Mouse (Mus musculus): ENCODE results near the gene Clk3. TPM values are rescaled to one million over a fixed set of nuclear protein-coding genes. Genes with fewer than 3 reads are reported as not detected.
A peak's percentile ranks its signal among the peaks of the same experiment; 100 is the strongest.

Clk3 gene
- total RNA-seq, 1 experiment = 38.3 TPM

DNA sequence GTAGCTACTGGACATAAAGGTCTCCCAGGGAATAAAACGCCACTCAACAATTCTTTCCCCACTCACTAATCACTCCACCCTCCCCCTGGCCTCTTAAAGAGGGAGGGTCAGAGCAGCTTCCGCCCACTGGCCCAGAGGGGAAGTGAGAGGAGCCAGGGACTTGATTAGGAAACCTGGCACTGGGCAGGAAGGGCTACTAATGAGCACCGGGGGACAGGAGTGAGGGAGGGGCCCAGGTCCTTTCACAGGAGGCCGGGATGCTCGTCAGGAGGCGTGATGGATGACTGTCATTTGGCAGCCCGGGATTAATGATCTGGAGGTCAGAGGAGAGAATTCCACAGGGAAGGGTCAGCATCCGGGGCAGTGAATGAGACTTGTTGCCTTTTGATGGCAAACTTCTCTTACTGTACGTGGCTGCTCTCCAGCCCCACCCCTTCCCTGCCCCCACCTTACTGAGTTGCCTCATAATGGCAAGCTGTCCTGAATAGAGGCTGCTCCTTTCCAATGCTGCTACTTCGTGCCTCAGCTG lies 33.1 kb upstream of the Clk3 start:
- TF ChIP-seq ZNF384 (IDR thresholded peaks at IDR 0.05; ENCODE audit: low read depth, low read length) = no peak
- TF ChIP-seq CHD2 (IDR thresholded peaks at IDR 0.05; ENCODE audit: low read depth, low read length) = no peak
- TF ChIP-seq ZC3H11A (IDR thresholded peaks at IDR 0.05; ENCODE audit: borderline replicate concordance, low read depth, low read length) = no peak
- no peak for TF ChIP-seq MAFK (IDR thresholded peaks at IDR 0.05; ENCODE audit: insufficient read depth, low read depth, low read length)
- no peak for TF ChIP-seq HCFC1 (IDR thresholded peaks at IDR 0.05; ENCODE audit: borderline replicate concordance, insufficient read depth, low read length)
- Histone ChIP-seq H3K9me3 (ENCODE audit: control insufficient read depth, insufficient read depth, low read depth, low read length) (no peaks in the 10 kb centered on the region), H3K36me3 (ENCODE audit: control insufficient read depth, insufficient read depth, low read length, poor library complexity, severe bottlenecking) (peaks cover 35% of the 10 kb centered on the region), H3K4me3 (ENCODE audit: insufficient read depth in 1 of 2, low read depth in 1 of 2, low read length in 2 of 2, poor library complexity in 1 of 2, severe bottlenecking in 1 of 2) (no peak overlapping the region), H3K9ac (ENCODE audit: insufficient read depth, low read depth, low read length, poor library complexity, severe bottlenecking) (0 out of 2 replicates have a peak overlapping the region, but pooled peaks have one; percentile 28), H3K4me1 (ENCODE audit: control insufficient read depth in 2 of 2, insufficient read depth in 2 of 2, low read length in 2 of 2, poor library complexity in 1 of 2) (peaks cover 2 to 11% of the 10 kb centered on the region in 2 experiments; a peak in 2 of 4 replicates), H3K27ac (ENCODE audit: insufficient read depth, low read depth, low read length, poor library complexity, severe bottlenecking) (no peak overlapping the region)
- DNase-seq (ENCODE audit: low read depth, low spot score) = no peak
- in situ Hi-C loops (cut with MboI; ENCODE audit: low sequenced_read_pairs in 2 of 2, unreplicated experiment in 2 of 2) = no loop called here

DNA sequence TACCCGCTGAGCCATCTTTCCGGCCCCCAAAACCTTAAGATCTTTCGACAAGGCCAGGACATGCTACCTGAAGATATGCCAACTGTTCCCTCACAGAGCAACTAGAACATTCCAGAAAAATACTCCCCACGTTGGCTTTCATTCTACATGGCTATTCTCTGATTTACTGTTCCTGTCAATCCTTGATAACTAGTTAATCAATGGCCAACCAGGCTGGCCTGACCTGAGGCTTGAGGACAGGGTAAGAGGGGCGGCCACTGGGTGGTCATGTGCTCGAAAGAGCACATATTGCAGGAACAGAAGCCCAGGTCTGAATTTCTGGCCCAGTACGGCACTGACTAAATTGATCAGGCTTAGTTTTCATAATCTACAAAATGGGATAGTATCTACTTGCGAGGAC lies 31.8 kb upstream of the Clk3 start:
- no peak overlapping the region for H3K27ac ChIP-seq (ENCODE audit: insufficient read depth, low read depth, low read length, poor library complexity, severe bottlenecking)
- H3K4me3 ChIP-seq (ENCODE audit: insufficient read depth in 1 of 2, low read depth in 1 of 2, low read length in 2 of 2, poor library complexity in 1 of 2, severe bottlenecking in 1 of 2) = no peak overlapping the region
- H3K9ac ChIP-seq (ENCODE audit: insufficient read depth, low read depth, low read length, poor library complexity, severe bottlenecking) = no peak overlapping the region
- TF ChIP-seq MAFK (IDR thresholded peaks at IDR 0.05; ENCODE audit: insufficient read depth, low read depth, low read length) (no peak), ZNF384 (IDR thresholded peaks at IDR 0.05; ENCODE audit: low read depth, low read length) (no peak), HCFC1 (IDR thresholded peaks at IDR 0.05; ENCODE audit: borderline replicate concordance, insufficient read depth, low read length) (no peak), CHD2 (IDR thresholded peaks at IDR 0.05; ENCODE audit: low read depth, low read length) (no peak), ZC3H11A (IDR thresholded peaks at IDR 0.05; ENCODE audit: borderline replicate concordance, low read depth, low read length) (no peak)
- H3K36me3 ChIP-seq (ENCODE audit: control insufficient read depth, insufficient read depth, low read length, poor library complexity, severe bottlenecking) = peaks cover 39% of the 10 kb centered on the region
- no peak for DNase-seq (ENCODE audit: low read depth, low spot score)
- H3K4me1 ChIP-seq (ENCODE audit: control insufficient read depth in 2 of 2, insufficient read depth in 2 of 2, low read length in 2 of 2, poor library complexity in 1 of 2) = peaks cover 2 to 11% of the 10 kb centered on the region in 2 experiments; a peak in 2 of 4 replicates
- no peaks in the 10 kb centered on the region for H3K9me3 ChIP-seq (ENCODE audit: control insufficient read depth, insufficient read depth, low read depth, low read length)
- in situ Hi-C loops (cut with MboI; ENCODE audit: low sequenced_read_pairs in 2 of 2, unreplicated experiment in 2 of 2) = no loop called here

DNA sequence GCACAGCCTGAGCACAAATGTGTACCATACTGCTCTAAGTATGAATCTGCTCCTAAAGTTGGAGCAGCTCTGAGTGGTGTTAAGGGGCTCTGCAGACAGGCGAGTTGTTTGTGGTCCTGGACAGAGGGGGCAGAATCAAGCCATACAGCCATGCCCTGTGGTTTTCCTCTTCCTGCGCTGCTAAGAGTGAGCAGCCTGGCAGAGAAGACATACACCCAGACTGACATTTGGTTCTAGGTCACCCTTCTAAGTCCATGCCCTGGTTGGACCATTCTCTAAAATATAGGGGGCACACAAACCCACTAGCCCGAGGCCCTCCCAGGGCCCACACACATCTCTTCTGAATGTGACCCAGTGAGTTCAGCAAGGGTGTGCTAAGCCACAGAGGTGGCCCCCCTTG lies 24.1 kb upstream of the Clk3 start:
- Histone ChIP-seq H3K36me3 (ENCODE audit: control insufficient read depth, insufficient read depth, low read length, poor library complexity, severe bottlenecking) (peaks cover 23% of the 10 kb centered on the region), H3K27ac (ENCODE audit: insufficient read depth, low read depth, low read length, poor library complexity, severe bottlenecking) (no peak overlapping the region), H3K9me3 (ENCODE audit: control insufficient read depth, insufficient read depth, low read depth, low read length) (no peaks in the 10 kb centered on the region), H3K4me3 (ENCODE audit: insufficient read depth in 1 of 2, low read depth in 1 of 2, low read length in 2 of 2, poor library complexity in 1 of 2, severe bottlenecking in 1 of 2) (no peak overlapping the region), H3K4me1 (ENCODE audit: control insufficient read depth in 2 of 2, insufficient read depth in 2 of 2, low read length in 2 of 2, poor library complexity in 1 of 2) (no peaks in the 10 kb centered on the region), H3K9ac (ENCODE audit: insufficient read depth, low read depth, low read length, poor library complexity, severe bottlenecking) (no peak overlapping the region)
- no peak for TF ChIP-seq ZC3H11A (IDR thresholded peaks at IDR 0.05; ENCODE audit: borderline replicate concordance, low read depth, low read length)
- TF ChIP-seq MAFK (IDR thresholded peaks at IDR 0.05; ENCODE audit: insufficient read depth, low read depth, low read length) = no peak
- TF ChIP-seq CHD2 (IDR thresholded peaks at IDR 0.05; ENCODE audit: low read depth, low read length) = no peak
- TF ChIP-seq ZNF384 (IDR thresholded peaks at IDR 0.05; ENCODE audit: low read depth, low read length) = no peak
- no peak for TF ChIP-seq HCFC1 (IDR thresholded peaks at IDR 0.05; ENCODE audit: borderline replicate concordance, insufficient read depth, low read length)
- no peak for DNase-seq (ENCODE audit: low read depth, low spot score)
- in situ Hi-C loops (cut with MboI; ENCODE audit: low sequenced_read_pairs in 2 of 2, unreplicated experiment in 2 of 2) = no loop called here

DNA sequence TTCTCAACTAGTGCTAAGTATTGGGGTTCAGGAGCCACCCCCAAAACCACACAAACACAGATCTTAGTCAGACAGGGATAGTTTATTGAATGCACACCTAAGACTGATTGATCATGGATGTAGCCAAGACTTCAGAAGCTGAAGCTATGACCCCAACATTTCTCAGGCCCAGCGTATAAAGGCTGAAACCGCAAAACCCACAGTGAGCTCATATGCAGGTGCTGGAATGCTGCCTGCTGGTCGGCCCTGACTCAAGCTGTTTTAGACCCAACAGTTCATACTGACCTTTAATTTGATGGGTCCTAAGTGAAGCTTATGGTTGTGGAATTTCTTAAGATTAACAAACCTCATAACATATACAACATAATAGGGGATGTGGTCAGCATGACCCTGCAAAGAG lies 17.0 kb upstream of the Clk3 start:
- Histone ChIP-seq H3K27ac (ENCODE audit: insufficient read depth, low read depth, low read length, poor library complexity, severe bottlenecking) (no peak overlapping the region), H3K4me3 (ENCODE audit: insufficient read depth in 1 of 2, low read depth in 1 of 2, low read length in 2 of 2, poor library complexity in 1 of 2, severe bottlenecking in 1 of 2) (no peak overlapping the region), H3K4me1 (ENCODE audit: control insufficient read depth in 2 of 2, insufficient read depth in 2 of 2, low read length in 2 of 2, poor library complexity in 1 of 2) (peaks cover 0 to 2% of the 10 kb centered on the region in 2 experiments; a peak in 1 of 4 replicates), H3K9me3 (ENCODE audit: control insufficient read depth, insufficient read depth, low read depth, low read length) (no peaks in the 10 kb centered on the region), H3K9ac (ENCODE audit: insufficient read depth, low read depth, low read length, poor library complexity, severe bottlenecking) (no peak overlapping the region), H3K36me3 (ENCODE audit: control insufficient read depth, insufficient read depth, low read length, poor library complexity, severe bottlenecking) (no peaks in the 10 kb centered on the region)
- TF ChIP-seq ZNF384 (IDR thresholded peaks at IDR 0.05; ENCODE audit: low read depth, low read length) (no peak), ZC3H11A (IDR thresholded peaks at IDR 0.05; ENCODE audit: borderline replicate concordance, low read depth, low read length) (no peak), MAFK (IDR thresholded peaks at IDR 0.05; ENCODE audit: insufficient read depth, low read depth, low read length) (no peak), HCFC1 (IDR thresholded peaks at IDR 0.05; ENCODE audit: borderline replicate concordance, insufficient read depth, low read length) (no peak), CHD2 (IDR thresholded peaks at IDR 0.05; ENCODE audit: low read depth, low read length) (no peak)
- in situ Hi-C loops (cut with MboI; ENCODE audit: low sequenced_read_pairs in 2 of 2, unreplicated experiment in 2 of 2) = no loop called here
- no peak for DNase-seq (ENCODE audit: low read depth, low spot score)

All from ES-E14 (cell line).